Mouse (Mus musculus) hindlimb bud, embryonic 11.5 days (tissue): Measurements from ENCODE around the gene Rgs17.
"Not testable (repeated sequence)": the region's sequence is repeated elsewhere in the genome, so short reads cannot be mapped to it uniquely, and the experiment has no call there.

Experiments used
- DNase-seq: peaks from one replicate; pipeline ENCODE4 v3.0.0-alpha.2; 2012; ENCODE audit warnings: low read depth, low spot score; ENCODE audit errors: extremely low spot score

The Rgs17 gene

GRCm38 (mm10) chr10:5922294-5922828, at the start of gene Rgs17:
TSS of gene Rgs17 (minus strand) at chr10:5922400.
- no peak for DNase-seq

DNA sequence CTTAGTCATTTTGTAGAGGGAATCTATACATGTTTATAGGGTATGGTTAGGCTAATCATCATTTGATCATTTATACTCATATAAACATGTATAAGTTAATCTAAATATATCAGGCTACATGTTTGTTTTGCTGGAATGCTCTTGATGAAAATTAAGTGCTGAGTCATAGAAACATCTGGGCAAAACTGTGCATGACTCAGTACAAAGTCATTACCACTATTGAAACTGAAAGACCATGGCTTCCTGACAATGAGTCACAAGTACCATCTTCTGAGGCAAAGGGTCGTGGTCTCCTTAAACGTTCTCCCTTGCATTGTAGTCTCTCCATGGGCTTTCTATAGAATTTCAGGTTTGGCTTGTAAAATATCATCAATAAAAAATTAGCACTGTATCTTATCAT, 45.5 kb upstream of the Rgs17 start:
- no peak for DNase-seq

GRCm38 (mm10) chr10:5953787-5954186, 31.6 kb upstream of the Rgs17 start:
- DNase-seq, result not testable (repeated sequence)

GRCm38 (mm10) chr10:5924261-5924660, 2.1 kb upstream of the Rgs17 start:
- DNase-seq, result no peak

- no peak for DNase-seq
These were observed 896 bp upstream of the Rgs17 start for GRCm38 (mm10) chr10:5923096-5923495.

GRCm38 (mm10) chr10:5921771-5922170, 429 bp downstream of the Rgs17 start:
- no peak for DNase-seq

DNA sequence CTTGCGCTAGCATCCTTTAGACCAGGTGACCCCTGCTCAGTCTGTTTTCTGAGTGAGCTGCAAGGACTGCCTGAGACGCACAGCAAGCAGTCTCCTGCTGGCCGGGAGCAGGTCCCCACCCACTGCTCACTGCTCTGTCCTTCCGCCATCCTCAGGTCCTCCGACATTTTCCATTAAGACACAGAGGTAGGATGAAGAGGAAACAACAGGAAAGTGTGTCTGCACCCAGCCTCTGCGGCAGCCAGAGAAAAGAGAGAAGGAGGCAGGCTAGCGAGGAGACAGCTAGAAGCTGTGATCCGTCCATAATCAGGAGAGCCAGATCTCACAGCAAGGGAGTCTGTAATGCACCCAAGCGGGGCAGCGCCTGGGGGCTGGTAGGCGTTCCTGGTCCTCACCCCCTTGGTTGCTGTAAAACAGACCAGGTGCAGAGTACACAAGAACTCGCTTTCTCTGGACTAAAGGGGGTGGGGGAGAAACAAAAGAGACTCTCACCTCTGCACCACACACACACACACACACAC, 1.1 kb downstream of the Rgs17 start:
- no peak for DNase-seq

DNA sequence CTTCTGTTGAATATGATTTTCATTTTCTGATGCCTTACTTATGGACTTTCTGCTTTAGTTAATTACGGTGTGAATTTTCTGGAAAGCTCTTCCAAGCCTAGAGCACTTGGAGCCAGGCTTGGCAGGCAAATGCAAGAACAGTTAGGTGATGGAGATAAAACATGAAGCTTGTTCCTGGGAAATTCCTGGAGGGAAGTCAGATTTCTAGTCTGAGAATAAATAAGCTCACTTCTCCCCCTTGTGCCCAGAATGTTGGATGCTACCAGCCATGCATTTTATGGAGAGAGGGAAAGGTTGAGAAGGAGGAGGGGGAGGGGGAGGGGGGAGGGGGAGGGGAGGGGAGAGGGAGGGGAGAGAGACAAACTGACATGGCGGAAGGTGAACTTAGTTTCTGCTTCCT, 17.8 kb downstream of the Rgs17 start:
- no peak for DNase-seq

DNA sequence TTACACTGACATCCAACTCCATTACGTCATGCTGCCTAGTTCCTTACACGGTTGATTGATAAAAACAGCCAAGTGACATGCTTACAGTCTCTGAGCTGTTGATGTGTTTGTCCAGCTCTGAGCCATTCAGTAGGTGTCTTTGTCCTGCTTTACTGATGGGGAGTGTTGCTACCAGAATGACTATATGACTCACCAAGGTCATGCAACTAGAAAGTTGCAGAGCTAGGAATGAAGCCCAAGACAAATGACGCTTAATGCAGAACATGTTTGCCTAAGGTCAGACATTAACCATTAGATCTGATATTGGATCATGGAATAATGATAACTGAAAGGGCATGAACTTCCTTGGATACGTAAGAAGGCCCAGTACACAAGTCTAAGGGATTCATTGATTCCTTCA, 20.4 kb downstream of the Rgs17 start:
- no peak for DNase-seq

GRCm38 (mm10) chr10:5900731-5901130, 21.5 kb downstream of the Rgs17 start:
- DNase-seq, result no peak

DNA sequence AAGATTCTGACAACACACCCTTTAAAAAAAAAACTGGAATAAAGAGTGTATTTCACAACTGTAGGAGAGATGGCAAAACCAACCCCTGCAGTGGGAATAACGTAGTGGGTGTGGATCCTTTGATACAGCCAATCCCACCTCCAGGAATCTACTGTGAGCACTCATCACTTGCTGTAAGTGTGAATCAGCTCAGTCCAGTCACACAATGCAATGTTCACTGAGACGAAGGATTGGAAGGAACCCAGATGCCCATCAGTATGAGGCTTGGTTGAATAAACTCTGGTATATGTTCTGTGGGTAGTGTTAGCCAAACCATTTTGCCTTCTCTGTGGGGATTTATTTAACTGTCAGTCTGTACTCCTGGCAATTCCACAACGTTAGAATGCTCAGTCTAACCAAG, 45.1 kb downstream of the Rgs17 start:
- no peak for DNase-seq

DNA sequence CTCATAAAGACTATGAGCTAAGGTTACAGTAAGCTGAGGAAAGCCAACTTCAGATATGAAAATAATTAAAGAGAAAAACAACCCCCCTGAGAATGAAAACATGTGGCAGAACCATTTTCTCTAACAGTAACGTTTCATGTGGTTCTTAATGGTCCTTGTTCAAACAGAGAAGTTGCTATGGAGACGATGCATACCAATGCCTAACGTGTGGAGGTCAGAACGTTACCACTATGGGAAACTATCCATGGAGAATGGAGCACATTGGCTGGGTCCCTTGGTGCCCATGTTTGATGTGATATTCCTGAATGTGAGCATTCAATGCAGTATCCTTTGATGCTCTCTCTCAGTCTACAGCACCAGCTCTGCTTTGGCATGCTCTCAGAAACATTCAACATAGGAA, 51.1 kb downstream of the Rgs17 start:
- no peak for DNase-seq

DNA sequence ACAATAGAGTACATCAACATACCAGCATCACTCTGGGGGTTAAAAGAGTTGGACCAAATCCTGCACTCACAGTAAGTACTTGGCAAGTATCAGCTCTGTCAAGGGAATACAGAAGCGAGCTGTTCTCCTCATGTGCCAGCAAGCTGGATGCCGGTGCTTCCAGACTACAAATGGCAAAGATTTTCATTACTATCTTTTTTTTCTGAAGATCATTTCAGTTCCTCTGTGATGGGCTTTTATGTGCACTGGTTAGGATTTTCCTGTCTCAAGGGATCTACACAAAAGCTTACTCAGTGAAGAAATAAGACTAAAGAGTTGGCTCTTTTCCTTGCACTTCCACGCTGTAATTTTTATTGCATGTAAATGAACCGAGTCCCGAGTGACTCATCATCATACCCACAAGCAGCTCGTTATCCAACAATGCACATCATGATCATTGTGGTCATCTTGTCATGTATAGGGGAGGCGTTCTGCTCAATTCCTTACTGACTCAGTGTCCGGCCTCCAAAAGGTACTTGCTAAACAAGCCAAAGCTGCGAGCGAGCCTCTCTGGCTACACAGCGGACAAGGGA, 54.1 kb downstream of the Rgs17 start:
- DNase-seq, result no peak

DNA sequence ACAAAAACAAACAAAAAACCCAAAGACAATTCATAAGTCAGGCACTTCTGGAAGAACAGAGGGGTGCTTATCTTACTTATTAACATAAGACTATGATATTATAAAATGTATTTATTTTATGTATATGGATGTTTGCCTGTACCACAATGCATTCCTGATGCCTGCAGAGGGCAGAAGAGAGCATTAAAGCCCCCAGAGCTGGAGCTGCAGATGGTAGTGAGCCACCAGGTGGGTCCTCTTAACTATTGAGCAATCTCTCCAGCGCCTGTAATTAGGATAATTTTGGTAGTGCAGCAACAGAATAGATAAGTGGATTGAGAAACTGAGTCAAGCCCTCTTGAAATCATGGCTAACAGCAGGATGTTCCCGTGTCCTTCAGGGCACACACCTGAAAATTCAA, 56.2 kb downstream of the Rgs17 start:
- DNase-seq, result no peak

DNA sequence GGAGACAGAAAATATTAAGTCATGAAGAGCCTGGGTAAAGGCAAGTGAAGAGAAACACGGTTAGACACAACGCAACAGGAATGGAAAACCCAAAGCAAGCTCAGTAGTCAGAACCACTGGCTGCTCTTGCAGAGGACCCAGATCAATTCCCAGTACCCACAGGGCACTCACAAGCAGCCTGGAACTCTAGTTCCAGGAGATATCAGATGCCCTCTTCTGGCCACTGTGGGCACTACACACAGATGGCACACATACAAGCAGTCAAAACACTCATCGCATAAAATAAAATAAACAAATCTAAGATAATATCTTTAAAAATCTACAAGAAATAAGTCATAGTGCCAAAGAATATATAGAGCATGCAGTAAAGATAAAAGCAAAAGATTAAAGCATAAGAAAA, 59.5 kb downstream of the Rgs17 start:
- no peak for DNase-seq

DNA sequence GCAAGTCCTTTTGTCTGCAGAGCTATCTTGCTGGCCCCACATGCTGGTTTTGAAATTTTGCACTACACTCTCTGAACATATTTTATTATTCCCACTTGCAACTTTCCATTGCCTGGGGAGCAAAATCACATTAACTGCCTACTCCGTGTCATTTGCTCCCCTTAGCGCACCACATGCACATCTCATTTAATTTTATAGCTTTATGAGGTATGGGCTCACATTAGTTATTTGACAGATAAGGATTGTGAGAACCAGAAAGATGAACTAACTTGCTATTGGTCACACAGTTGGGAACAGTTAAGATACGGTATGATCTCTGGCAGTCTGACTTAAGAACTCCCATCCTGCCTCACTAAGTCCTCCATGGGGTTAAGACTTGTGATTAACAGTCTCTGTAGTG, 61.4 kb downstream of the Rgs17 start:
- no peak for DNase-seq

DNA sequence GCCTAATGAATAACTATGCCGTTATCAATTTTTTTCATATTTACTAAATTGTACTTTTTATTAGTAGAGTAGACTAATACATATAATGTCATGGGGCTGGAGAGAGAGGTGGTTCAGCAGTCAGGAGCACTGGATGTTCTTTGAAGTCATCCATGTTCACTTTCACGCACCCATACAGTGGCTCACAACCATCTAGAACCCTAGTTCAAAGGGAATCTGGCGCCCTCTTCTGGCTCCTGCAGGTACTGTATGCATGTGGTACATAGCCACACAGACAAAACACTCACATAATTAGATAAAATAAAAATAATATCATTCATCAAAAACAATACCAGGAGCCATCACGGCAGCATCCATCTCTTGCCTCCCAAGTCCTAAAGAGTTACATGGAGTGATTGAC, 62.5 kb downstream of the Rgs17 start:
- no peak for DNase-seq

- DNase-seq, result no peak
These were observed 64.1 kb downstream of the Rgs17 start for GRCm38 (mm10) chr10:5857996-5858549.

DNA sequence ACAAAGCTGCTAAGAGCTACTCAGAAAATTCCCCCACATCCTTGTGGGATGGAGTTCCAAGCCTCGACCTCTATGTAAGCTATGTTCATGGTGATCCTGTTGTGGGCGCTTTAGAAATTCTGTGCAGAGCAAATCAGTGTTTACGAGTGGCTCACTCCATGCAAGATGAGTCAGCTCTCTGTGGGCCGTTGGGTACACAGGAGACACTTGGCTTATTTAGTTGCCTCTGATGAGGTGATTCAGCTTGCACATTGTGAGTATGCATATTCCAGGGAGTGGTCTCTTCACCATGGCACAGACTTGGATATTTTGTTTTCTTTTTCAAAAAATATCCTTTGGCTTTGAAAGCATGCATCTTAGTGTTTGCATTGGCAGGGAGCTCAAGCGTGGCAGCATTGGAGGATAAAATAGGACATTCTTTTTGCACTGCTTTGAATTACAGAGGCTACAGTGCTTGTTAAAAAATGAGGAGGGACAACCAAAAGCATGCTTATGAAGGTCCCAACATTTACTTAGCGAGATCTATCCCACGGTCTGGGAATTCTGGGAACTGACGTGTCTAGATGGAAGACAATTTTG, 68.8 kb downstream of the Rgs17 start:
- no peak for DNase-seq

GRCm38 (mm10) chr10:5846939-5847338, 75.3 kb downstream of the Rgs17 start:
- DNase-seq, result no peak

DNA sequence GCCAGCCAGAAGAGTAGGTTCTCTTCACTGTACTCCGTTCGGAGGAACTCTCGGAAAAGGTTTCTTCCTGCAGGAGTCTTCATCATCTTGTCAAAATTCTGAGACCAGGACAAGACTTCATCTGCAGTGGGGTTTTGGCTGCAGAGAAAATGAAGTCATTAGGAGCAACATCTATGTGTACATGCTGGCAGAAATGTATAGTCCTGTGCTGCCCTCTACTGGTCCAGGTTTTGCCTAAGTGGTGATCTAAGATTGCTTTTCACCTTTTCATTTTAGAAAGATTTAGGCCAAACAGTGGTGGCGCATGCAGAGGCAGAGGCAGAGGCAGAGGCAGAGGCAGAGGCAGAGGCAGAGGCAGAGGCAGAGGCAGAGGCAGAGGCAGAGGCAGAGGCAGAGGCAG, 80.8 kb downstream of the Rgs17 start:
- DNase-seq, result peak; percentile 39

DNA sequence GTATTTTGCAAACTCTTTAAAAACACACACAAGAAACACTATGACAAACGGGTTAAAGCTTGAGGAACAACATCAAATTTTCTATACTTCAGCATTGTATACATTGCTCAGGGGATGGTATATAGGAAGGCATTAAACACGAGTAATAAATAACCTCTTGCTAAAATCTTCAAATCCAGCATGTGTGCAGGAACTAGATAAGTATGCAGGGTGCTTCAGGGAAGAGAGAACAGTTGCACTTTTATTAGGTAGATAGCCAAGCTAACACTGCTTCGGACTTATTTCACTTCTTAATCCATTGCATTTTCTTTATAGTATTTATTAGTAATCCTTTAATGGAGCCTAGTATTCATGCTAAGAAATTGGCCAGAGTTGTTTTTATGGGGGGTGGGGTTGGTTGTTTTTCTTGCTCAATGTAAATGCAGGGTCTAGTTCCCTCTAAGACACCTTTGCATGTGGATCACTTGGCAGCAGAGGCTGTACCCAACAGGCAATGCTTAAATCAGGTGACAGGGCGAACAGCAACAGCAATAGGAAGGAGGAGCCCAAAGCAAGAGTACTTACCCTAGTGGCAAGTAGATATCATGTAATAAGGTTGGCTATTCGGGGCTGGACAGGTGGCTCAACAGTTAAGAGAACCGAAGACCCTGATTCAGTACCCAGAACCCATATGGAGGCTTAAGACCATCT, 95.7 kb downstream of the Rgs17 start:
- no peak for DNase-seq
